Mouse (Mus musculus) testis, adult 2 months (tissue): ENCODE measurements around the gene Prpsap1. TPM values are rescaled to one million over a fixed set of nuclear protein-coding genes. Genes with fewer than 3 reads are reported as not detected.

ENCODE experiments used
- H3K27ac ChIP-seq: fragments of 200-500 bp; 2 replicates; pipeline ENCODE4 v1.5.1; 2012; ENCODE audit warnings: low read depth, low read length; ENCODE audit not compliant: control insufficient read depth, insufficient read depth
- H3K27me3 ChIP-seq: fragments of 200-500 bp; 2 replicates; pipeline ENCODE4 v1.6.1; 2012; ENCODE audit warnings: mild to moderate bottlenecking, low read length, moderate library complexity; ENCODE audit not compliant: control insufficient read depth, insufficient read depth
- H3K36me3 ChIP-seq: fragments of 200-500 bp; 2 replicates; pipeline ENCODE4 v1.6.1; 2012; ENCODE audit warnings: mild to moderate bottlenecking, low read length; ENCODE audit not compliant: control insufficient read depth, insufficient read depth
- H3K4me1 ChIP-seq: fragments of 200-500 bp; 2 replicates; pipeline ENCODE4 v1.6.1; 2012; ENCODE audit warnings: low read length; ENCODE audit not compliant: control insufficient read depth, insufficient read depth
- H3K4me3 ChIP-seq: fragments of 200-500 bp; 2 replicates; pipeline ENCODE4 v1.5.1; 2012; ENCODE audit warnings: low read depth, mild to moderate bottlenecking, low read length, moderate library complexity, mixed read lengths; ENCODE audit not compliant: control insufficient read depth
- CTCF ChIP-seq: fragments of 200-500 bp; IDR thresholded peaks from 2 replicates; pipeline ENCODE4 v1.5.1; 2012; ENCODE audit warnings: low read depth, mild to moderate bottlenecking, inconsistent platforms, low read length, moderate library complexity; ENCODE audit not compliant: control insufficient read depth, insufficient read depth, insufficient replicate concordance
- POLR2A ChIP-seq: fragments of 200-500 bp; IDR thresholded peaks from 2 replicates; pipeline ENCODE4 v1.6.1; 2012; ENCODE audit warnings: low read depth, mild to moderate bottlenecking, inconsistent platforms, low read length, moderate library complexity; ENCODE audit not compliant: control insufficient read depth
- polyA plus RNA-seq: library from polyadenylated mRNA; depleted of rRNA; stranded (reverse); fragments of >200 nt; gene quantifications from 2 replicates; pipeline ENCODE4 v1.2.3, GENCODE M21; 2012

Gene Prpsap1
- polyA plus RNA-seq, 1 experiment, result 59.0 TPM

GRCm38 (mm10) chr11:116484261-116484660 is 9.7 kb downstream of the Prpsap1 start:
- peaks cover 2% of the 10 kb centered on the region; the same call in 1 of the 2 replicates for H3K36me3 ChIP-seq

GRCm38 (mm10) chr11:116481776-116482175 is 12.2 kb downstream of the Prpsap1 start:
- no peak overlapping the region for H3K4me3 ChIP-seq
- TF ChIP-seq CTCF (no peak), POLR2A (no peak)
- no peaks in the 10 kb centered on the region for H3K4me1 ChIP-seq
- H3K36me3 ChIP-seq, result peaks cover 2% of the 10 kb centered on the region; the same call in 1 of the 2 replicates
- H3K27ac ChIP-seq, result no peak overlapping the region
- H3K27me3 ChIP-seq, result no peaks in the 10 kb centered on the region

More at GRCm38 (mm10) chr11:116484261-116484660, 9.7 kb downstream of the Prpsap1 start:
- H3K4me1 ChIP-seq, result peaks cover 3% of the 10 kb centered on the region
- H3K27ac ChIP-seq, result no peak overlapping the region
- no peak for TF ChIP-seq CTCF
- TF ChIP-seq POLR2A, result no peak
- no peak overlapping the region for H3K4me3 ChIP-seq
- no peaks in the 10 kb centered on the region for H3K27me3 ChIP-seq

DNA sequence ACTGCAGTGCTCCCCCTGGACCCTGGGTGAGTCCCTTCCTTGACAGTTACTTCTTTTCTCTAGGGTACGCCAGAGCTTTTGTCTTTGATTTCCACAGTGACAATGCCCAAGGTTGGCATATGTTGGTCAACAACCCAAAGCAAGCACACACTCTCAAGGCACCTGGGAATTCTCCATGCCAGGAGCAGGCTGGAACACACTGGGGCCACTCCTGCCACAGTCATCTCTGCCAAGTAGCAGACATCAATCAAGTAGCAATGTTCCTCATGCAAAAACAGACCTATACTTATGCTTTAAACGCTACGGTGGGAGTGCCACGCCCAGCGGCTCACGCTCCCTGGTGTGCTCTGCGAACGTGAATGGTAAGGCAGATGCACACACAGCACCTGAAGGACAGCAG is 13.0 kb downstream of the Prpsap1 start:
- Histone ChIP-seq H3K27ac (no peak overlapping the region), H3K27me3 (no peaks in the 10 kb centered on the region), H3K4me1 (no peaks in the 10 kb centered on the region), H3K36me3 (peaks cover 2% of the 10 kb centered on the region), H3K4me3 (no peak overlapping the region)
- TF ChIP-seq CTCF (no peak), POLR2A (no peak)

GRCm38 (mm10) chr11:116479832-116480231 is 14.2 kb downstream of the Prpsap1 start:
- TF ChIP-seq CTCF, result no peak
- no peak for TF ChIP-seq POLR2A
- Histone ChIP-seq H3K36me3 (peaks cover 2% of the 10 kb centered on the region), H3K27me3 (no peaks in the 10 kb centered on the region), H3K4me1 (no peaks in the 10 kb centered on the region), H3K4me3 (no peak overlapping the region), H3K27ac (no peak overlapping the region)

GRCm38 (mm10) chr11:116478978-116479377 is 15.0 kb downstream of the Prpsap1 start:
- no peak overlapping the region for H3K4me3 ChIP-seq
- no peaks in the 10 kb centered on the region for H3K27me3 ChIP-seq
- H3K4me1 ChIP-seq, result no peaks in the 10 kb centered on the region
- H3K36me3 ChIP-seq, result peaks cover 2% of the 10 kb centered on the region
- TF ChIP-seq CTCF, result no peak
- TF ChIP-seq POLR2A, result no peak
- no peak overlapping the region for H3K27ac ChIP-seq

- H3K27ac ChIP-seq, result no peak overlapping the region
Observed at GRCm38 (mm10) chr11:116477160-116477759, 16.7 kb downstream of the Prpsap1 start.

GRCm38 (mm10) chr11:116476696-116477095 is 17.3 kb downstream of the Prpsap1 start:
- Histone ChIP-seq H3K4me1 (no peaks in the 10 kb centered on the region), H3K27me3 (no peaks in the 10 kb centered on the region), H3K36me3 (peaks cover 1% of the 10 kb centered on the region), H3K4me3 (no peak overlapping the region), H3K27ac (peak overlapping the region; percentile 0; the same call in 1 of the 2 replicates)
- TF ChIP-seq CTCF (no peak), POLR2A (no peak)

More at GRCm38 (mm10) chr11:116477160-116477759, 16.7 kb downstream of the Prpsap1 start:
- no peak overlapping the region for H3K4me3 ChIP-seq
- no peaks in the 10 kb centered on the region for H3K27me3 ChIP-seq
- H3K36me3 ChIP-seq, result peaks cover 1% of the 10 kb centered on the region
- no peak for TF ChIP-seq CTCF
- H3K4me1 ChIP-seq, result no peaks in the 10 kb centered on the region

DNA sequence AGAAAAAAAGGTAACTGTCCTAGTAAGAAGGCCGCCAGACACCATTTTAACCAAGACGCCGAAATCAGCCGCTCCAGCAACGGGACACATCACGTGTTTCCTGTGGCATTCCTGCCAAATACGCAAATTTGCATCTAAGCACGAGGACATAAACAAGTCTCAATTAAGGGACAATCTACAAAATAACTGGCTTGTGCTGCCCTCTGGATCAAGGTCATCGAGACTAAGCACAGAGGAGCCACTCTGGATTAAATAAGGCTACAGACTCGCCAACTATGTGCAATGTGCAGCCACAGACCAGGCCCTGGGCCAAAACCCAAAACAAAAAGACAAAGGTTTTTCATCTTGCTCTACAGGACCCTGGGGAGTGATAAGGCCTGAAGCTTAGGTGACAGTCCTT is 18.0 kb downstream of the Prpsap1 start:
- Histone ChIP-seq H3K4me3 (no peak overlapping the region), H3K27ac (peak overlapping the region; percentile 1; the same call in 1 of the 2 replicates), H3K27me3 (no peaks in the 10 kb centered on the region), H3K36me3 (peaks cover 1% of the 10 kb centered on the region), H3K4me1 (no peaks in the 10 kb centered on the region)
- no peak for TF ChIP-seq POLR2A
- no peak for TF ChIP-seq CTCF
